Mouse (Mus musculus): ENCODE data around the gene Arhgap8.

DNA sequence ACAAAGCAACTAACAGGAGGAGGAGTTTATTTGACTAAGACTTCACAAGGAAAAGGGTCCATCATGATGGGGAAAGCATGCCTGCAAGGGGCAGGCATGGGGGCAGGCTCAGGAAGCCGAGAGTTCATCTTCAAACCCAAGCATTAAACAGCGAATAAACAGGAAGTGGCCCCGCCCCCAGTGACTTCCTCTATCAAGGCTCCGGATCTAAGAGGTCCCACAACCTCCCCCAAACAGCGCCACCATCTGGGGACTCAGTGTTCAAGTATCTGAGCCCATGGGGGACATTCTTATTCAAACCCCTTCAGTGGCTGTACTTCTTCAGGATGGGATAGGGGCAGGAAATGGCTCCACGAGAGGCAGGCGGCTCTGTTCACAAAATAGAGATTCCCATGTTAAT lies 27.2 kb upstream of the Arhgap8 start:
- TF ChIP-seq CTCF (IDR thresholded peaks at IDR 0.05; ENCODE audit: borderline replicate concordance, extremely low read depth, insufficient read depth, insufficient read length) (no peak), POLR2A (IDR thresholded peaks at IDR 0.05; ENCODE audit: borderline replicate concordance, extremely low read depth, insufficient read depth, insufficient read length, poor library complexity, severe bottlenecking) (no peak)
